Mouse (Mus musculus): Measurements from ENCODE around the gene Nmral1. TPM values are rescaled to one million over a fixed set of nuclear protein-coding genes. Genes with fewer than 3 reads are reported as not detected.

The Nmral1 gene
- 56.7 and 84.0 TPM in 2 replicates for total RNA-seq (2017)

DNA sequence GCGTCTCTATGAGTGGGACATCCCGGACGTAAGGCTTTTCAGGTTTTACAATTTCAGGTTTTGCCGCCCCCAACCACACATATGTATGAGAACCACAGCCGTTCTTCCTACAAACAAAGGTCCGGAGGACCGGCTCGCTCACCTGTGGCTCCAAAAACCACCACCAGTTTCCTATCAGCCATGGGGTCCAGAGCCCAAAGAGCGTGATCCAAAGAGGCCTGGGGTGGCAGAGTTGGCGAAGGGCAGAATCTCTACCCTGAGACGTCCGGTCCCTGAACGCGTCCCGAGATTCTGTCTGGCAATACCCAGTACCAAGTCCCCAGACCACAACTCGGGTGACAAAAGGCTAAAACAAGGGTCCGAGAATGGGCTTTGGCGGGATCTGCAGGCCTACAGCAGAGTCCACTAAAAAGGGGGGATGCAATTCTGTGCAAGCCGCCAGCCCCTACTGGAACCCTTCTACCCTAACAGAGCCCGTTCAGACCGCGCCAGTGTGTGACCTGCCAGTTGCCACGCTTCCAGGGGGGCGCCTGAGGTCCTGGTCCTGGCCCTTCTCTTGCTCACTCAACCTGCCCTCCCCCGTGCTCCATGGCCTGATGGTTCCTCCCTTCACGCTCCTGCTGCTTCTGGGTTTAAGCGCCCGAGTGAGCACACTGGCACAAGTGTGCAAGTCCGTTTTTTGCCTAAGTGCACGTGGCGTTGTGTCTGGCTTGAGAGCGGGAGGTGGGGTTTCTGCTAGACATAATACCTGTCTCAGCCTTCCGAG, at the start of gene Nmral1:
TSS of gene Nmral1 (minus strand) at position 604 of the 766 bp plus-strand sequence.
- peak; percentile 74 to 92 for ATAC-seq (replicated peaks in 1 of 2; ENCODE audit: insufficient read depth in 1 of 2, low FRiP score in 2 of 2, low TSS enrichment in 1 of 2, low read depth in 1 of 2, poor library complexity in 2 of 2, severe bottlenecking in 2 of 2)

DNA sequence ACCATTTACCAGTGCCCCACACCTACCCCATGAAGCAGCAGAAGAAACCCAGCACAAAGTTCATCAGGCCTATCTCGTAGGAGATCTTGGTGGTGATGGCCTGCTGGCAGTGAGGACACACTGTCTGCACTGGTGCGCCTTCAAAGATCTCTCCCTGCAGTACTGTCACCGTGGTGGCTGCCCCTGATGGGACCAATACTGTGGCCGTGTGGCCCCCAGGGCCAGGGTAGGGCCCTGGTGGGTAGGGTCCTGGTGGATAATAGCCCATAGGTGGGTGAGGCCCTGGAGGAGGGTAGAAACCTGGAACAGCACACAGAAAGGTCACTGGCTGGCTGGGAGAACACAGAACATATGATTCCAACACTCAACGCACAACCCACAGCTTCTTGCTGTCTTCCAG, 49.6 kb upstream of the Nmral1 start:
- ATAC-seq (replicated peaks in 1 of 2; ENCODE audit: insufficient read depth in 1 of 2, low FRiP score in 2 of 2, low TSS enrichment in 1 of 2, low read depth in 1 of 2, poor library complexity in 2 of 2, severe bottlenecking in 2 of 2) = no peak

GRCm38 (mm10) chr16:4767012-4767790, 48.0 kb upstream of the Nmral1 start:
- no peak for ATAC-seq (replicated peaks in 1 of 2; ENCODE audit: insufficient read depth in 1 of 2, low FRiP score in 2 of 2, low TSS enrichment in 1 of 2, low read depth in 1 of 2, poor library complexity in 2 of 2, severe bottlenecking in 2 of 2)

DNA sequence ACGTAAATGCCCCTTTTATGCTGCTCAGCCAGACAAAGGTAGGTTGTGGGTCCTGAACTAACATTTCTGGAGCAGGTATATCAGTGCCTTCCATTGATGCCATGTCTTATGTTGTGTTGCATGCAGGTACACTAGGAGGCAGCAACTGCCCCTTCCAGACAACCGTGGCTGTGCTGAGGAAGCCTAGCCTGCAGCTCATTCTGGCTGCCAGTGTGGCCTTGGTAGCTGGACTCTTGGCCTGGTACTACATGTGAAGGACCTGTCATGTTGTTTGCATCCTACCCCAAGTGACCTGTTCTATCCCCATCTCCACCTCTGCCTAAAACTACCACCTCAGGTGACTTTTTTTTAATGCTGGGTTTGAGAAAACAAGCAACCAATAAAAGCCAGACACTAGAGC, 46.7 kb upstream of the Nmral1 start:
- no peak for ATAC-seq (replicated peaks in 1 of 2; ENCODE audit: insufficient read depth in 1 of 2, low FRiP score in 2 of 2, low TSS enrichment in 1 of 2, low read depth in 1 of 2, poor library complexity in 2 of 2, severe bottlenecking in 2 of 2)

GRCm38 (mm10) chr16:4763276-4763675, 44.1 kb upstream of the Nmral1 start:
- ATAC-seq (replicated peaks in 1 of 2; ENCODE audit: insufficient read depth in 1 of 2, low FRiP score in 2 of 2, low TSS enrichment in 1 of 2, low read depth in 1 of 2, poor library complexity in 2 of 2, severe bottlenecking in 2 of 2) = peak; percentile 69 to 70; a peak in 3 of 4 replicates

DNA sequence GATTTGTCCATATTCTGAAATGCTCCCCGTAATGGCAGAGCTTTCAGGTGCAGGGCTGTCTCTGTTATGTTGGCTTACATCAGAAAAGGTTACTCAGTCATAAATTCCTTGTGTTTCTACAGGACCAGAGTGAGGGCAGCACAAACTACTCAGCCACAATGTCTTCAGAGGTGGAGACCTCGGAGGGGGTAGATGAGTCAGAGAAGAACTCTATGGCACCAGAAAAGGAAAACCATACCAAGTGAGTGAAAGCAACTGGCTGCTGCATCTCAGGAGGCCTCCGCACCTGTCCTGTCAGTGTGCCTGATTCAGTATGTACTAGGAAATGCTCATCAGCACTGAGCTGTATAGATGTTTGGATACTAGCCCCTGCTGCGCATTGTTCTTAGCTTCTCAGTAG, 43.3 kb upstream of the Nmral1 start:
- no peak for ATAC-seq (replicated peaks in 1 of 2; ENCODE audit: insufficient read depth in 1 of 2, low FRiP score in 2 of 2, low TSS enrichment in 1 of 2, low read depth in 1 of 2, poor library complexity in 2 of 2, severe bottlenecking in 2 of 2)

DNA sequence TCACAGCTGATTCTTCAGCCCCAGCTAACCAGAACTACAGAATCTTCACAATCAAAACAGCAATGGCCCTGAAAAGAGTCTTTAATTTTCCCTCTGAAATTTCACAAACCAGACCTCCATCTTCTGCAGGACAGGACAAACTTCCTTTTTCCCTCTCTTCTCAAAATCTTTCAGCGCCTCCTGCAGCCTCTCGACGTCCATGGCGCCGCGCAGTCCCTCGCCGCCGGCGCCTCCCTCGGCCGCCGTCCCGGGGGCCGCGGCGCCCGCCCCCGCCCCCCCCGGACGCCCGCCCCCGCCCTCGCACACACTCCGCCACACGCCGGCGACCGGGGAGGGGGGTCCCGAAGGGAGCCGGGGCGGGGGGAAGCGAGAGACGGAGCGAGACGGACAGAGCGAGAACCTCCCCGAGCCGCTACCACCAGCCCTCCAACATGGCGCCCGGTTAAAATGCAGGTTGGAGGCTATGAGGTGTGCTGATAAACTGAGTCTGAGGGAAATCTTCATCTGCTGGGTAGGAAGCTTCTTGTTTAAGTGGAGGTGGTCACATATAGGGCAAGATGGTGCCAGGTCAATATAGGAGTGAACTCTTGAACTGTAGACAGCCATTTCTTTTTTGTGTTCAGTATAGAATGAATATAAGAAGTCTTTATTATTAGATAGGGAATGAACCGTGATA, 37.6 kb upstream of the Nmral1 start:
- peak; percentile 49 to 68; a peak in 2 of 4 replicates for ATAC-seq (replicated peaks in 1 of 2; ENCODE audit: insufficient read depth in 1 of 2, low FRiP score in 2 of 2, low TSS enrichment in 1 of 2, low read depth in 1 of 2, poor library complexity in 2 of 2, severe bottlenecking in 2 of 2)

DNA sequence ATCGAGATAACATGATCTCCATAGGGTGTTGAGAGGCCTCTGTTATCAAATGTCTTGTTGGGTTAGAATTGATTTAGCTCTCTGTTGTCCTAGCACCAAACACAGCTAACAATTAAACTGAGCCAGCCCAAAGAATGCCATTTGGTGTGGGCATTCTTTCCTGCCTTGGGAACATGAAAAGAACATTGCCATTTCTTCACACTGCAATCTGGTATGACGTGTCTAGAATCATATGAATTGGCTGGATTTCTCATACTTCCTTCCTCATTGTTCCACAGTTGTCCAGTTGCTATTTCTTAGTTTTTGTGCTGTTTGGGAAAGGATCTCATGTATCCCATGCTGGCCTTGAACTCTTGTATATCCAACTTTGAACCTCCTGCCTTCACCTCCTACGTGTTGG, 34.9 kb upstream of the Nmral1 start:
- no peak for ATAC-seq (replicated peaks in 1 of 2; ENCODE audit: insufficient read depth in 1 of 2, low FRiP score in 2 of 2, low TSS enrichment in 1 of 2, low read depth in 1 of 2, poor library complexity in 2 of 2, severe bottlenecking in 2 of 2)

- no peak for ATAC-seq (replicated peaks in 1 of 2; ENCODE audit: insufficient read depth in 1 of 2, low FRiP score in 2 of 2, low TSS enrichment in 1 of 2, low read depth in 1 of 2, poor library complexity in 2 of 2, severe bottlenecking in 2 of 2)
Observed at GRCm38 (mm10) chr16:4752155-4752554, 33.0 kb upstream of the Nmral1 start.

- no peak for ATAC-seq (replicated peaks in 1 of 2; ENCODE audit: insufficient read depth in 1 of 2, low FRiP score in 2 of 2, low TSS enrichment in 1 of 2, low read depth in 1 of 2, poor library complexity in 2 of 2, severe bottlenecking in 2 of 2)
Observed at GRCm38 (mm10) chr16:4742186-4742585, 23.0 kb upstream of the Nmral1 start.

- ATAC-seq (replicated peaks in 1 of 2; ENCODE audit: insufficient read depth in 1 of 2, low FRiP score in 2 of 2, low TSS enrichment in 1 of 2, low read depth in 1 of 2, poor library complexity in 2 of 2, severe bottlenecking in 2 of 2) = no peak
Observed at GRCm38 (mm10) chr16:4739994-4740393, 20.8 kb upstream of the Nmral1 start.

- peak; percentile 27 to 48; a peak in 1 of 4 replicates for ATAC-seq (replicated peaks in 1 of 2; ENCODE audit: insufficient read depth in 1 of 2, low FRiP score in 2 of 2, low TSS enrichment in 1 of 2, low read depth in 1 of 2, poor library complexity in 2 of 2, severe bottlenecking in 2 of 2)
Observed at GRCm38 (mm10) chr16:4736262-4736661, 17.1 kb upstream of the Nmral1 start.

GRCm38 (mm10) chr16:4730776-4731358, 11.7 kb upstream of the Nmral1 start:
- ATAC-seq (replicated peaks in 1 of 2; ENCODE audit: insufficient read depth in 1 of 2, low FRiP score in 2 of 2, low TSS enrichment in 1 of 2, low read depth in 1 of 2, poor library complexity in 2 of 2, severe bottlenecking in 2 of 2) = no peak

- no peak for ATAC-seq (replicated peaks in 1 of 2; ENCODE audit: insufficient read depth in 1 of 2, low FRiP score in 2 of 2, low TSS enrichment in 1 of 2, low read depth in 1 of 2, poor library complexity in 2 of 2, severe bottlenecking in 2 of 2)
Observed at GRCm38 (mm10) chr16:4727963-4728362, 8.8 kb upstream of the Nmral1 start.

DNA sequence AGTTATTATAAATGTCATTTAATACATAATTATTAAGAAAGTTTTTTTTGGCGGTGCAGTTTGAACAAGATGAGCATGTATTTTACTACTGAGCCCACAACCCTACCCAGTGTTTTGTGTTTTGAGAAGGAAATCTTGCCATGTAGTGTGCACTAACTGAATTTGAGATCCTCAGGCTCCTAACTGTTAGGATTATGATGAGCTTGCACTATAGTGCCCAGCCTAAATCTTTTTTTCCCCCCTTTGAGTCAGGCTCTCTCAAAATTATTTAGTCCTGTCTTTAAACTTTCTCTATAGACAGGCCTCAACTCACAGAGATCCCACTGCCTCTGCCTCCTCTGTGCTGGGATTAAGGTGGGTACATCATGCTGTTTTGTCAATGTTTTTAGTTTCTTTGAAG, 8.4 kb upstream of the Nmral1 start:
- no peak for ATAC-seq (replicated peaks in 1 of 2; ENCODE audit: insufficient read depth in 1 of 2, low FRiP score in 2 of 2, low TSS enrichment in 1 of 2, low read depth in 1 of 2, poor library complexity in 2 of 2, severe bottlenecking in 2 of 2)

- ATAC-seq (replicated peaks in 1 of 2; ENCODE audit: insufficient read depth in 1 of 2, low FRiP score in 2 of 2, low TSS enrichment in 1 of 2, low read depth in 1 of 2, poor library complexity in 2 of 2, severe bottlenecking in 2 of 2) = peak; percentile 5 to 7; a peak in 1 of 4 replicates
Observed at GRCm38 (mm10) chr16:4726528-4727128, 7.5 kb upstream of the Nmral1 start.

DNA sequence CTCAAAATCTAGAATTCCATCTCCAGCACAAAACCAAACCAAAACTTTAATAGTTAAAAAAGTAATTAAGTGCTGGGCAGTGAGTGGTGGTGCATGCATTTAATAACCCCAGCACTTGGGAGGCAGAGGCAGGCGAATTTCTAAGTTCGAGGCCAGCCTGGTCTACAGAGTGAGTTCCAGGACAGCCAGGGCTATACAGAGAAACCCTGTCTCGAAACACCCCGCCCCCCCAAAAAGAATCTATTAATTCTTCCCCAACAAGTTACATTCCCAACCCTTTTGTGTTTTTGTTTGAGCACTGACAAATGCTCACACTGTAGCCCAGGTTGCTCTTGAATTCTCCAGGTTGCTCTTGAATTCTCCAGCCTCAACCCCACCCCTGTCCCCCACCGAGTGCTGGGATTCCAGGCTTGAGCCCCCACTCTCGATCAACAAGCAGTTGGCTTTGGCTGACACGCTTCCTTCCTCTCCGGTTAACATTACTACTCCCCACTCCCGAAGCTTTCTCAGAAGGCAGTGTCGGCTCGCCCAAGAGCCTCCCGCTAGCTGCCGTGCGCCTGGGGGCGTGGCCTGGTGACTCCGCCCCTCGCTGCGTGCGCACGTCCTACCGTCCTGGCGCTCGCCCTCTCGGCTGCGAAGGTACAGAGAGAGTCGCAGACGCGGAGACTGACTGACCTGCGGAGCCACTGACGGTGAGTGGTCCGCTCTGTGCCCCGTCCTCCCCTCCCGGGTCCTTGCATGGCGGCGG, 6.8 kb upstream of the Nmral1 start, which contains the start of gene Hmox2:
TSS of gene Hmox2 (plus strand) at position 582 of the 748 bp plus-strand sequence.
- peak; percentile 86 to 94 for ATAC-seq (replicated peaks in 1 of 2; ENCODE audit: insufficient read depth in 1 of 2, low FRiP score in 2 of 2, low TSS enrichment in 1 of 2, low read depth in 1 of 2, poor library complexity in 2 of 2, severe bottlenecking in 2 of 2)

Data from hematopoietic stem cell, adult 5-6 weeks (primary cell).